Mouse (Mus musculus) ovary, postnatal 14 days (tissue): ENCODE measurements around the gene Fgb.
A peak's percentile ranks its signal among the peaks of the same experiment; 100 is the strongest.

Source experiments
- DNase-seq: peaks from one replicate; pipeline ENCODE4 v3.0.0; 2022; ENCODE audit warnings: low spot score

The Fgb gene

GRCm38 (mm10) chr3:83049680-83050079 lies at the start of gene Fgb:
Gene Fgb, minus strand, starts transcription at chr3:83049863.
- no peak for DNase-seq

- DNase-seq = no peak
Observed at GRCm38 (mm10) chr3:83099139-83099538, 49.5 kb upstream of the Fgb start.

GRCm38 (mm10) chr3:83098546-83099034 lies 48.9 kb upstream of the Fgb start:
- no peak for DNase-seq

GRCm38 (mm10) chr3:83097586-83097985 lies 47.9 kb upstream of the Fgb start:
- no peak for DNase-seq

GRCm38 (mm10) chr3:83080567-83081055 lies 30.9 kb upstream of the Fgb start:
- DNase-seq = peak; percentile 55

GRCm38 (mm10) chr3:83076563-83076962 lies 26.9 kb upstream of the Fgb start:
- DNase-seq = no peak

- DNase-seq = no peak
Observed at GRCm38 (mm10) chr3:83070231-83070630, 20.6 kb upstream of the Fgb start.

- no peak for DNase-seq
Observed at GRCm38 (mm10) chr3:83068869-83069268, 19.2 kb upstream of the Fgb start.

- no peak for DNase-seq
Observed at GRCm38 (mm10) chr3:83067920-83068319, 18.3 kb upstream of the Fgb start.

GRCm38 (mm10) chr3:83057046-83057445 lies 7.4 kb upstream of the Fgb start:
- no peak for DNase-seq

- DNase-seq = peak; percentile 99
Observed at GRCm38 (mm10) chr3:83055281-83056038, 5.8 kb upstream of the Fgb start, which contains the start of gene Plrg1. Gene Plrg1, plus strand, starts transcription at chr3:83055522.

GRCm38 (mm10) chr3:83054759-83055158 lies 5.1 kb upstream of the Fgb start:
- no peak for DNase-seq

GRCm38 (mm10) chr3:83053758-83054157 lies 4.1 kb upstream of the Fgb start:
- no peak for DNase-seq

- DNase-seq = no peak
Observed at GRCm38 (mm10) chr3:83053126-83053525, 3.5 kb upstream of the Fgb start.

- DNase-seq = no peak
Observed at GRCm38 (mm10) chr3:83052102-83052501, 2.4 kb upstream of the Fgb start.

GRCm38 (mm10) chr3:83050661-83051060 lies 998 bp upstream of the Fgb start:
- no peak for DNase-seq

- no peak for DNase-seq
Observed at GRCm38 (mm10) chr3:83046649-83047048, 3.0 kb downstream of the Fgb start.

- no peak for DNase-seq
Observed at GRCm38 (mm10) chr3:83042451-83042850, 7.2 kb downstream of the Fgb start.

GRCm38 (mm10) chr3:83039666-83040065 lies 10.0 kb downstream of the Fgb start:
- no peak for DNase-seq

GRCm38 (mm10) chr3:83038865-83039264 lies 10.8 kb downstream of the Fgb start:
- DNase-seq = no peak

- no peak for DNase-seq
Observed at GRCm38 (mm10) chr3:83033801-83034200, 15.9 kb downstream of the Fgb start.

GRCm38 (mm10) chr3:83032746-83033308 lies 16.8 kb downstream of the Fgb start:
- DNase-seq = no peak

GRCm38 (mm10) chr3:83030331-83030730 lies 19.3 kb downstream of the Fgb start:
- no peak for DNase-seq
